Comparison of ENCODE assay signal across 8 mouse cellular contexts in the genomic region with DNA sequence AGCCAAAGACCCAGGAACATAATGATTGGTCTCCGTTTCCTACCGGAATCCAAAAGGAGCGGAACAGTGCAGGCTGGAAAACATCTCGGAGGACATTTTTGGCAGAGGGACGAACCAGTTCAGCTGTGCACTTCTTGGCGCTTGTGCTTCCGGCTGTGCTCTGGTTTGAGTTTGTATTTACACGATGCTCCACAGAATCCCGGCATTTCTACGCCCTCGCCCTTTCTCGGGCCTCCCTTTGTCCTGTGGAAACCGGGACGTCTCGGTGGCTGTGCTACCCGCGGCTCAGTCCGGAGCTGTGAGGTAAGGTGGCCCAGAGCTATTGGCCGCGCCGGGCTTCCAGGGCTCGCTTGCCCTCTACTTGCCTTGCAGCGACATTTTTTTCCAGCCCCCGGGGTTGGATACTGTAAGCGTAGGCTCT. TPM values are rescaled to one million over a fixed set of nuclear protein-coding genes. Genes with fewer than 3 reads are reported as not detected.
DNase-seq lines count a peak whose midpoint lies in the region; ATAC-seq lines count a peak whose summit lies in the region.

TSS of gene Mrps31 (plus strand) at position 80 of the 421 bp plus-strand sequence.

- ATAC-seq in inflammation-experienced regulatory T-cells, adult 6 months: peak; percentile 91
- ATAC-seq in megakaryocyte-erythroid progenitor cell, adult 5-6 weeks (replicated peaks; ENCODE audit: low FRiP score, low TSS enrichment, poor library complexity, severe bottlenecking): peak; percentile 88

- intact Hi-C loops in gastrocnemius, postnatal 14 days (cut with DNase I; ENCODE audit: low total_unique reads): no loop called here
- intact Hi-C loops in left cerebral cortex, postnatal 10 days (cut with DNase I): loop anchor here (2.0 kb wide), 1 partner anchor 218 kb away; the partner anchor contains the start of gene Vps36

- DNase-seq in adipocyte (ENCODE audit: low spot score): peak; percentile 96
- peak; percentile 92 for DNase-seq in embryo, embryonic 10 days (ENCODE audit: low spot score)
- DNase-seq in gastrocnemius, postnatal 14 days: peak; percentile 76
- DNase-seq in left cerebral cortex, postnatal 10 days (ENCODE audit: extremely low spot score in 1 of 2, low spot score in 2 of 2): peak; percentile 84 to 89
- peak; percentile 78 for DNase-seq in right cerebral cortex, postnatal 25 days
- DNase-seq in urinary bladder, postnatal 4 days (ENCODE audit: low spot score in 2 of 2): peak; percentile 75

RNA-seq across cellular contexts. Expression of gene Mrps31, which starts in this region (rescaled TPM):
- total RNA-seq in gastrocnemius, postnatal 14 days (2021): 10 to 100 TPM; 35.9 to 39.3 TPM
- 10 to 100 TPM; 22.5 to 24.4 (median 24.4) TPM for polyA plus RNA-seq in inflammation-experienced regulatory T-cells, adult 6 months (2017; shearing (Covaris generic))
- 10 to 100 TPM; 23.5 to 24.1 TPM for total RNA-seq in left cerebral cortex, postnatal 10 days (2021)
- 18.2 and 25.7 TPM in 2 replicates for total RNA-seq in megakaryocyte-erythroid progenitor cell, adult 5-6 weeks (2014; fragmentation: Nextera tagmentation)
- 39.8 and 43.1 TPM in 2 replicates for total RNA-seq in megakaryocyte-erythroid progenitor cell, adult 5-6 weeks (2017)

Comparison
In these comparisons a context has a peak if more than half of its experiments do, and no peak if none do; other contexts are left out.
1. Peak in every context shown above with its lines: DNase-seq and ATAC-seq.